Mouse (Mus musculus) MEL (cell line): ENCODE measurements around the gene Cd63.

ENCODE experiments used
- CHD1 ChIP-seq: IDR thresholded peaks from 2 replicates; pipeline ENCODE4 v1.6.1; 2012; ENCODE audit warnings: low read depth, mild to moderate bottlenecking, inconsistent platforms, low read length, improper control_type of control experiment
- POLR2AphosphoS5 ChIP-seq: IDR thresholded peaks from 2 replicates; pipeline ENCODE4 v1.6.1; 2012; ENCODE audit warnings: low read depth, borderline replicate concordance, mild to moderate bottlenecking, inconsistent platforms, low read length, moderate library complexity, mixed read lengths
- TAL1 ChIP-seq: IDR thresholded peaks from 2 replicates; pipeline ENCODE4 v1.6.1; 2012; ENCODE audit warnings: mild to moderate bottlenecking, inconsistent platforms, low read length, moderate library complexity, mixed read lengths

DNA sequence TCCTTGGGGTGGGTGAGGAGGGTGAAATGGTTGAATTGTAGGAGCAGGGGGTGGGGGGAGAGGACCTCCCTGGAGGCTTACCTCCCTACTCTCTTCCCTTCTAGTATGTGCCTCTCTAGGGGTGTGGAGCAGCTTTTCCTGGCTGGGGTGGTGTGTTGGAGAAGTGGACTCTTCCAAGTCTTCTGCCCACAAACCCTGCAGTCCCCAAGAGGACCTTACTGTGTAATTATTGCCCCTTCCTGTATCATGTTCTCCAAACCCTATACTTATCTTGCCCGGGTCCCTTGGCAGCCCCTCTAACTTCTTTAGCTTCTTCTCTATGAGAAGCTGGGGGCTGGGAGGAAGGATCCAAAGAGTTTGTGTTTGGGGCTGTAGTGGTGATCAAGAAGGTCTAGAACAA lies 4.0 kb upstream of the Cd63 start:
- TF ChIP-seq CHD1 (no peak), TAL1 (no peak), POLR2AphosphoS5 (no peak)
